Mouse (Mus musculus): ENCODE data around the gene Trpm7.

DNA sequence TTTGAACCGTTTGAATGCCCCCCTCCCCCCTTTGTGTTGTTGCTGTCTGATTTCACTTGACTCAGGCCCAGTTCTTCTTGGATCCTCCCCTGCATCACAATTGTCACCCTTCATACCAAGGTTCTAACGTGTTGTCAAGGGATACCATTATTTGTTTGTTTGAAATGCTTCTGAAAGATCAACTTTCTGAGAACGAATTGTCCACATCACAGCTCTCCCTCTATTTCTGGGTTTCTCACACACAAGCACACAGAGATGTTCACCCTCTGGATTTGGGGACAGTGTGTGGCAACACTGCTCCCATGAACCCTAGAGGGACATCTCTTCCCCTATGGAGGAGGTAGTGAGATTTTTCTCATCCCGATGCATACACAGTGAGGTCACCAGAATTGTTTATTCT, 92.7 kb downstream of the Trpm7 start, which contains the start of gene Usp50:
- TF ChIP-seq GATA1 (IDR thresholded peaks at IDR 0.05; ENCODE audit: borderline replicate concordance, low read length) (no peak), FLI1 (IDR thresholded peaks at IDR 0.05; ENCODE audit: low read length) (no peak)
